Mouse (Mus musculus): ENCODE data around the gene Rnf150.

The Rnf150 gene

DNA sequence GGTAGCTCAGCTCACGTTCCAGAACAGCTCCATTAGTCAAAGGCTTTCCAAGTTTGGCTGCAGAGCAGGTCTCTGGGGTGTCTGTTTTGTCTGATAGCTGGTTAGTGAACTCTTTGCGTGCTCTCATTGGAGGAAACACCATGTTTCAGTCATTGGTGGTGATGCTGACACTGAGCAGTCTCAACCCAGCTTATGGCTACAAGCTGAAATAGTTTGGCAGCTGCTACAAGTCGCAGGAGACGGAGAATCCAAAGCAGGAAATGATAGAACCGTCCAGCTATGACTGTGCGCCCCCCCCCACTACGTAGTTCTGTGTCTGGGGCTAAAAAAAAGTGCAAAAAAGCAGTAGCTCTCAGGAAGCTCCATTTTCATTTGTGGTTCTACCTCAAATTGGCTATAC is 12.0 kb downstream of the Rnf150 start:
- ChIA-PET POLR2A (interaction anchor here in 1 of 4 experiments (0.6 kb wide), 1 partner anchor 206 kb away, joined by 3 read pairs; no protein-coding TSS in a partner anchor), CTCF (no interaction called here)

DNA sequence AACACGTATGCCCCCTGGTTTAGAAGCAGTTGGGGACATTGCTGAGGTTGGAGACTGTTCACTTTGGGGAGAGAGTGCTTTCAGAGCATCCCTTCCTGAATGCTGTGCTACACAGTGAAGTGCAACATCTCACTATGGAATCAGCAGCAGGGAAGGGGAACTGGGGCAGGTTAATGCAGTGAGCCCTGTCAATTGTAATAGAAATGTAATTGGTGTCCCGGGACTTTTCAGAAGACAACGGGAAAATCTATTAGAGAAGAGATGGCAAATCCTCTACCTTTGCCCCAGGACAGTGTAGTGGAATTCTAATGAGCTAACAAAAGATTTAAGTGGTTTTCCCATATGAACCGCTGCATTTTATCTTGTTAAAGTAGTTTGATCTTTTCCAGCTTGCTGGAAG is 21.3 kb downstream of the Rnf150 start:
- POLR2A ChIA-PET = no interaction called here

DNA sequence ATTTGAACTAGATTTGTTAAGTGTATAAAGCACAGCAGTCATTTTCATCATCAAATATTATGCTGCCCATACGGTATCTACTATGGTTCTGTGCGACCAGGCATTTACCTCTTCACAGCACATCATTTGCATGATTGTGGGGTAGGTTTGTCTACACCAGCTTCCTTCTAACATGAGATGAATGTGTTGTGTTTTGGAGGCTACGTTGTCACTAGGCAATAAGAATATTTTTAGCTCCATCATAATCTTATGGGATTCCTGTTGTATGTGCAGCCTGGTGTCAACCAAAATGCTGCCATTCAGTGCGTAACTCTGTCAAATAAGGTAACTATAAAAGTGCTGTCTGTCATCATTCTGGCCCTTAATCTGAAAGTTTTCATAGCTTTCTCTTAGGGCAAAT is 24.1 kb downstream of the Rnf150 start:
- POLR2A ChIA-PET = no interaction called here
- CTCF ChIA-PET = no interaction called here

More for the DNA sequence above, 21.3 kb downstream of the Rnf150 start:
- CTCF ChIA-PET = no interaction called here

DNA sequence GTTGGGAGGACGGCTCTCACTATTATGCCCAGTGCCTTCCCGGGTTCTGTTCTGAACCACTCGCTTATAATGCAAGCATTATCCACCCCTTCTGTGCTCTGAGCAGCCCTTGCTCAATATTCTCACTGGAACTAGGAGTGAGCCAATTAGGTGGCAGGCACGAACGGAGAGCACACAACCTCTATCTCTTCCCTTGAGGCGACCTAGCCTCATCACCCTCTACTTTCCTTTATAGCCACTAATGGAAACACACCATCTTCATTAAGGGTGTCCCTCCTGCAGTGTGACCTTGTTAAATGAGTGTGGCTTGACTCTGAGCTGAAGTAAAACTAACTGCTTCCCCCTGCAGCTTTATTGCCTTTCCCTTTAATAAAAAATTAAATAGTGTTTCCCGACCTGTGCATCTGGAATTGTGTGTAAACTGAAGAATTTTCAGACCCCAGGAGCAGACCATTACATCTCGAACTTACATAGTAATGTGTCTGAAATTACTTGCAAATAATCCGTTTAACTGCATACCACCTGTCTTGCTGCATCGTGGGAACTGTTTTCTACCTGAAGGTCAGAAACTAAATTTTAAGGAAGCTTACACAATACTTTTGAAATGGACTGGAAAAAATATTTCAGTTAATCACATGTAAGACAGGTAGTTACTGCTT is 26.0 kb downstream of the Rnf150 start:
- ChIA-PET POLR2A (no interaction called here), CTCF (no interaction called here)

- ChIA-PET POLR2A (no interaction called here), CTCF (no interaction called here)
These were observed 31.9 kb downstream of the Rnf150 start for GRCm38 (mm10) chr8:82895091-82895490.

GRCm38 (mm10) chr8:82896796-82897195 is 33.6 kb downstream of the Rnf150 start:
- ChIA-PET CTCF (interaction anchor here in 1 of 4 experiments (0.7 kb wide), 1 partner anchor 10 kb away, joined by 3 read pairs; no protein-coding TSS in a partner anchor), POLR2A (no interaction called here)

DNA sequence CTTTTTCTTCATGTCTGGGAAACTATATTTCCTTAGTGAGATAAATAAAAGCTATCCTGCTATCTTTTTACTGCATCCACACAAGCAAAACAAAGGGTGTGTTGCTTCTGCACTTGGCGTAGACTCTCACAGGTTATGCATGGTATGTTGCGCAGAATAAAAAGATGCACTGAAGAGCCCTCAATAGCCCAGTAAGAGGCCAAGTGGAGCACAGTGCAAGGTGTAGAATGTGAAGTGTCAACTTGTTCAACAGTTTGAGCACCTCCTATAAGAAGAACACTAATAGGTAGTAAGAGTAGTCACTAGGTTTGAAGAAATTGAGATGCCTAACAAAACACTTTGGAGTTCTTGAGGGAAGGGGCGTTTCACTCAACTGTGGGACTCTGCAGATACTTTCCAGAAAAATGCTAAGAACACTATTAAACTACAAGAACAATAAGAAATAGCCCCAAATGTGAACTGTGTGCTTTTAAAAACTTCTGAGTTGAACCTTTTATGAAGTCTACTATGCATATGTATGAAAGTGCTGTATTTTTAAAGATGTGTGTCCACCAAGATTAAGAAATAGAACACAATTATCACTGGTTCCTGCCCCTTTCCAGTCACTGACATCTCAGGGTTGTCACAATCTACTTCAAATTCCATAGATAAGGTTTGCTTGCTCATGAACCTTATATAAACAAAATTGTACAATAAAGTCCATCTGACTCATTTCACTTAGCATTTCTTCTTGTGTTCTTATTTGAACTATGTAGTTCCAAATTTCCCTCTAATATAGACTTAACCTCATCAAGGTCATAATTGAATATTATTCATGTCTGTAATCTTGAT is 34.7 kb downstream of the Rnf150 start:
- POLR2A ChIA-PET = no interaction called here
- CTCF ChIA-PET = interaction anchor here in 2 of 4 experiments (0.7 kb wide), 2 partner anchors 11 to 652 kb away, joined by 3 to 8 read pairs; no protein-coding TSS in a partner anchor

- ChIA-PET POLR2A (no interaction called here), CTCF (no interaction called here)
These were observed 35.3 kb downstream of the Rnf150 start for GRCm38 (mm10) chr8:82898459-82898841.

DNA sequence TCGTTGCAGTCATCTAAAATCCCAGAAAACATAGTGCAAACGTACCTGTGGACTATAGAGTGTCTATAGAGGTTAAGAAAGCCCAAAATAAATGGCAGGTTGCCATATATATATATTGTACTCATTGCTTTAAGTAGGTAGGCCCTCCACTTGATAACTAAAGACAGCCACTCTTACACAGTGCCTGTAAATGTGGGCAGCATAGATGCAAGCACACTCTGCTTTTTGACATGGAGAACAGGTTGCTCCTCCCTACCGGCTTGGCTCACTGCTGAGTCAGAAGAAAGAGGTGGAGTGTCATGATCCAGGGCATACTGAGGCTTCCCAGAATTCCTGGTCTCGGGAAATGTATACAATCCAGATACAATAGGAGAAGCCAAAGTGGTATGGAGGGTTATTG is 37.8 kb downstream of the Rnf150 start:
- CTCF ChIA-PET = no interaction called here
- POLR2A ChIA-PET = no interaction called here

DNA sequence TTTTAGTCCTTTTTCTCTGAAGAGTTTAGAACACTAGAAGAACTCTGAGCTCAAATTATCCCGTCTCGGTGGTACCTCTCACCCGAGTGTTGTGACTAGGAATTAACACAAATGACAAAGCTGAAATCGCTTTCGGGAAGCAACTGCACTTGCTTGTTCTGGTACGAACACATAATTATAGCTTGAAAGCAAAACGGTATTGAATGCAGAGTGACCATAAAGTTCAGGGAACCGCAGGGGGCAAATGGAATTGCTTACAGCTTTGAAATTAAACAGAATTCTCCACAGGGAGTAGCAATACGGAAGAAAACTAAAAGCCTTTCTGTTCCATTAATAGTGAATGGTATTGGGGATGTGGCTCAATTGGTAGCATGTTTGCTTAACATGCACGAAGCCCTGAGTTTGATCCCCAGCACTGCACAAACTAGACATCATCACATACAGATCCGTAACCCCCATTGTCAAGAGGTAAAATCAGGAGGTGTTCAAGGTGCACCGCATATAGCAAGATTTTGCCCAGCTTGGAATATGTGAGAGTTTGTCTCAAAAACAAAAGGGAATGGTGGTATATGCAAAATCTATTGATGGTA is 38.5 kb downstream of the Rnf150 start:
- ChIA-PET POLR2A (no interaction called here), CTCF (no interaction called here)

- ChIA-PET CTCF (no interaction called here), POLR2A (no interaction called here)
These were observed 40.3 kb downstream of the Rnf150 start for GRCm38 (mm10) chr8:82903497-82903896.

DNA sequence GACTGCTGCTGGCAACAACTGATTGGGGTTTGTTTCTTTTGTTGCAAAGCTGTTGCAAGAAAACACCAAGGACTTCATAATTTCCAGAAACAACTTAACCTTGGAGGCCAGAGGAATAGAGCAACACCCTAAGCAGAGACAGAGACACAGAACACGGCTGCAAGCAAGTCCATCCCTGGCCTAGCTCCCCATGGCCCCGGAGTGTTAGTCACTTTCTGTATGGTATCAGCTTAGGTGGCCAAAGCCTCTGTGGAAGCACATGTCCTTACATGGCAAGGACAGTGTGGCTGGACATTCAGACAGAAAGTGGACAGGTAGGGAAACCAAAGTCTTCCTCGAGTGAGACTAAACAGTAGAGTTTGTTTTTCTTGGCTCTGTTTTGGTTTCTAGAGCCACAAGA is 44.1 kb downstream of the Rnf150 start:
- ChIA-PET POLR2A (no interaction called here), CTCF (interaction anchor here in 1 of 4 experiments (1.0 kb wide), 1 partner anchor 9 kb away, joined by 3 read pairs; no protein-coding TSS in a partner anchor)

DNA sequence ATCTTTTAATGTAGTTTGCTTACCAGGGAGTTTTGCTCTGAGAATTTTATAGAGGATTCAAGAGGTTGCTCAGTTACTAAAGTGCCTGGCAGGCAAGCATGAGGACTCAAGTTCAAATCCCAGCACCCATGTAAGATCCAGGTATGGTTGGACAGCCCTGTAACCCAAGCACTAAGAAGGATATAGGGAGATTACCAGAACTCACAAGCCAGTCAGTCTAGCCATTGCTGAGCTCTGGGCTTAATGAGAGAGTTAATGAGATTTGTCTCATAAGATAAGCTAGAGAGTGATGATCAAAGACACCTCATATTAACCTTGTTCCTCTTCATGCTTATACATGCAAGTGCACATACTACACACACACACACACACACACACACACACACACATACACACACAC is 48.3 kb downstream of the Rnf150 start:
- ChIA-PET POLR2A (no interaction called here), CTCF (no interaction called here)

- POLR2A ChIA-PET = no interaction called here
- CTCF ChIA-PET = interaction anchor here in 1 of 4 experiments (0.6 kb wide), 1 partner anchor 32 kb away, joined by 3 read pairs; no protein-coding TSS in a partner anchor
These were observed 49.1 kb downstream of the Rnf150 start for GRCm38 (mm10) chr8:82912282-82912681.

DNA sequence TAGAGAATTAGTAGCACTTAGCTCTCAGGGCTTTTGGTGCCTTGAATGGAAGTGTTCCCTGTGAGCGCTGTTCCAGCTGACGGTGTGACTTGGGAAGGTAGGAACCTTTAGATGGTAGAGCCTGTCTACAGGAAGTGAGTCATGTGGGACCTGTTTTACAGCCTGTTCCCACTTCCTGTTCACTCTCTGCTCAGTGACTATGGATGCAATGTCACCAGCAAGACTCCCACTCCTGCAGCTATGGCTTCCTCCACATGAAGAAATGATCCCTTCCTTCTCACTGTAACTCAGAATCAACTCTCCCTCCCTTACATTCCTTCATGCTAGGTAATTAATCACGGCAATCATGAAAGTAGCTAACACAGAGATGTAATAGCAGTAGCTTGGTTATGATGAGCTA is 51.4 kb downstream of the Rnf150 start:
- POLR2A ChIA-PET = no interaction called here
- CTCF ChIA-PET = no interaction called here

- ChIA-PET CTCF (interaction anchor here in 1 of 4 experiments (0.6 kb wide), 1 partner anchor 1595 kb away, joined by 3 read pairs; no protein-coding TSS in a partner anchor), POLR2A (no interaction called here)
These were observed 53.8 kb downstream of the Rnf150 start for GRCm38 (mm10) chr8:82916851-82917539.

GRCm38 (mm10) chr8:82917540-82918316 is 54.6 kb downstream of the Rnf150 start:
- CTCF ChIA-PET = interaction anchor here in 1 of 4 experiments (0.6 kb wide), 1 partner anchor 1595 kb away, joined by 3 read pairs; no protein-coding TSS in a partner anchor
- POLR2A ChIA-PET = no interaction called here

GRCm38 (mm10) chr8:82919676-82920075 is 56.5 kb downstream of the Rnf150 start:
- CTCF ChIA-PET = interaction anchor here in 1 of 4 experiments (1.1 kb wide), 1 partner anchor 531 kb away, joined by 3 read pairs; no protein-coding TSS in a partner anchor
- POLR2A ChIA-PET = no interaction called here

DNA sequence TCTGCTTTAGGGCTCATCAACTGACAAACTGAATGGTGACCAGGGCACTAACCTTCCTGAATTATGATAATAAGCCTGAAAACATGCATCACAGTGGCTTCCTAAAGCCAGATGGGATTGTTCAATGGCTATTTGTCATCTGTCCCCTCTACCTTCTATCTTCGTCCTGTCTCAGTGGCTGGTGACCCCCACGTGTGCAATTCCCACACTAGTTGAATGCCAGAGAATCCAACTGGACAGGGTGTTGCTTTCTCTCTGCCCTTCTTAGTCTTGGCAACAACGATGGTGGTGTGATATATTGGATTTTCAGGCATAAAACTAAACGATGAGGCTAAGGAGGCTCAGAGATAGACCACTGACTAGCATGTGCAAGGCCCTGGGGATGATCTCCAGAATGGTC is 57.0 kb downstream of the Rnf150 start:
- ChIA-PET CTCF (interaction anchor here in 1 of 4 experiments (1.1 kb wide), 1 partner anchor 530 kb away, joined by 3 read pairs; no protein-coding TSS in a partner anchor), POLR2A (no interaction called here)
